Mouse (Mus musculus) lung, adult 2 months (tissue): ENCODE results near the gene Gm27029.

Experiments used
- CTCF ChIP-seq: fragments of 200-500 bp; IDR thresholded peaks from 2 replicates; pipeline ENCODE4 v1.5.1; 2011; ENCODE audit warnings: mild to moderate bottlenecking, low read length, control low read depth; ENCODE audit not compliant: insufficient read depth
- POLR2A ChIP-seq: fragments of 200-500 bp; IDR thresholded peaks from 2 replicates; pipeline ENCODE4 v1.6.1; 2011; ENCODE audit warnings: low read depth, mild to moderate bottlenecking, control low read depth, low read length, borderline replicate concordance; ENCODE audit errors: extremely low read depth

GRCm38 (mm10) chr11:101442760-101443159 is 18.2 kb upstream of the Gm27029 start:
- TF ChIP-seq CTCF (no peak), POLR2A (no peak)
